Mouse (Mus musculus) MEL (cell line): ENCODE data around the gene Smtnl2. TPM values are rescaled to one million over a fixed set of nuclear protein-coding genes. Genes with fewer than 3 reads are reported as not detected.

ENCODE experiments used
- DNase-seq: peaks from one replicate; pipeline ENCODE4 v3.0.0; 2011; ENCODE audit warnings: low read depth, low spot score
- H3K27ac ChIP-seq: 2 replicates; pipeline ENCODE4 v1.5.1; 2012; ENCODE audit warnings: low read depth, mild to moderate bottlenecking, control low read depth, low read length, moderate library complexity; ENCODE audit not compliant: control insufficient read depth
- H3K27me3 ChIP-seq, 2 experiments: fragments of 150-350 bp in 1 of 2; sonication (generic) in 1 of 2; 2 replicates each; pipeline ENCODE4 v1.6.1; 2012; ENCODE audit warnings: low read length in 2 of 2, mild to moderate bottlenecking in 2 of 2, improper control_type of control experiment in 1 of 2, moderate library complexity in 1 of 2; ENCODE audit not compliant: insufficient read depth in 2 of 2, control insufficient read depth in 1 of 2
- H3K36me3 ChIP-seq, 2 experiments: 2 replicates each; pipeline ENCODE4 v1.6.1; 2012 to 2014; ENCODE audit warnings: low read length in 2 of 2, improper control_type of control experiment in 1 of 2, inconsistent platforms in 1 of 2, mild to moderate bottlenecking in 1 of 2; ENCODE audit not compliant: insufficient read depth in 2 of 2, control insufficient read depth in 1 of 2
- H3K4me1 ChIP-seq, 2 experiments: fragments of 150-350 bp in 1 of 2; sonication (generic) in 1 of 2; 2 replicates each; pipeline ENCODE4 v1.6.1; 2012; ENCODE audit warnings: low read length in 2 of 2, improper control_type of control experiment in 1 of 2, mild to moderate bottlenecking in 1 of 2; ENCODE audit not compliant: insufficient read depth in 2 of 2, control insufficient read depth in 1 of 2
- H3K4me3 ChIP-seq, 2 experiments: fragments of 150-350 bp in 1 of 2; sonication (generic) in 1 of 2; 2 replicates each; pipeline ENCODE4 v1.5.1; 2012; ENCODE audit warnings: low read depth in 2 of 2, low read length in 2 of 2, mild to moderate bottlenecking in 2 of 2, moderate library complexity in 2 of 2, control low read depth in 1 of 2, improper control_type of control experiment in 1 of 2; ENCODE audit not compliant: control insufficient read depth in 1 of 2, insufficient read depth in 1 of 2
- H3K79me2 ChIP-seq: 2 replicates; pipeline ENCODE4 v1.6.1; 2012; ENCODE audit warnings: mild to moderate bottlenecking, low read length, moderate library complexity; ENCODE audit not compliant: control insufficient read depth, poor library complexity, insufficient read depth
- H3K9ac ChIP-seq: 2 replicates; pipeline ENCODE4 v1.6.1; 2012; ENCODE audit warnings: low read depth, mild to moderate bottlenecking, control low read depth, low read length, moderate library complexity; ENCODE audit not compliant: control insufficient read depth, poor library complexity, severe bottlenecking
- H3K9me3 ChIP-seq: fragments of 150-350 bp; sonication (generic); replicated peaks from 2 replicates; pipeline ENCODE4 v1.6.1; 2012; ENCODE audit warnings: mild to moderate bottlenecking, low read length, improper control_type of control experiment, moderate library complexity; ENCODE audit not compliant: insufficient read depth
- BHLHE40 ChIP-seq: IDR thresholded peaks from 2 replicates; pipeline ENCODE4 v1.6.1; 2012; ENCODE audit warnings: low read depth, mild to moderate bottlenecking, inconsistent platforms, low read length, improper control_type of control experiment, borderline replicate concordance
- CHD2 ChIP-seq: IDR thresholded peaks from 2 replicates; pipeline ENCODE4 v1.6.1; 2011; ENCODE audit warnings: low read length, improper control_type of control experiment
- E2F4 ChIP-seq: IDR thresholded peaks from 2 replicates; pipeline ENCODE4 v1.6.1; 2011; ENCODE audit warnings: low read depth, low read length, improper control_type of control experiment, borderline replicate concordance
- JUND ChIP-seq: IDR thresholded peaks from 2 replicates; pipeline ENCODE4 v1.6.1; 2011; ENCODE audit warnings: low read depth, mild to moderate bottlenecking, improper control_type of control experiment, low read length
- KAT2A ChIP-seq: conservative IDR thresholded peaks from 2 replicates; pipeline ENCODE4 v1.6.1; 2012; ENCODE audit warnings: low read depth, low read length, improper control_type of control experiment, inconsistent platforms
- MAX ChIP-seq: IDR thresholded peaks from 2 replicates; pipeline ENCODE4 v1.6.1; 2011; ENCODE audit warnings: low read length, improper control_type of control experiment
- MAZ ChIP-seq: IDR thresholded peaks from 2 replicates; pipeline ENCODE4 v1.6.1; 2012; ENCODE audit warnings: low read depth, mild to moderate bottlenecking, inconsistent platforms, low read length, improper control_type of control experiment
- MXI1 ChIP-seq: IDR thresholded peaks from 2 replicates; pipeline ENCODE4 v1.6.1; 2011; ENCODE audit warnings: mild to moderate bottlenecking, low read depth, low read length, improper control_type of control experiment
- NRF1 ChIP-seq: IDR thresholded peaks from 2 replicates; pipeline ENCODE4 v1.6.1; 2014; ENCODE audit warnings: low read depth, mild to moderate bottlenecking, inconsistent platforms, low read length, improper control_type of control experiment, moderate library complexity; ENCODE audit not compliant: poor library complexity, insufficient read depth, severe bottlenecking
- TAL1 ChIP-seq: IDR thresholded peaks from 2 replicates; pipeline ENCODE4 v1.6.1; 2012; ENCODE audit warnings: mild to moderate bottlenecking, inconsistent platforms, low read length, moderate library complexity, mixed read lengths
- TBP ChIP-seq: IDR thresholded peaks from 2 replicates; pipeline ENCODE4 v1.8.0; 2011; ENCODE audit warnings: low read depth, low read length, improper control_type of control experiment
- UBTF ChIP-seq: IDR thresholded peaks from 2 replicates; pipeline ENCODE4 v1.6.1; 2012; ENCODE audit warnings: low read depth, mild to moderate bottlenecking, inconsistent platforms, low read length, improper control_type of control experiment, moderate library complexity, borderline replicate concordance; ENCODE audit not compliant: insufficient read depth
- USF1 ChIP-seq: IDR thresholded peaks from 2 replicates; pipeline ENCODE4 v1.6.1; 2014; ENCODE audit warnings: low read depth, mild to moderate bottlenecking, inconsistent platforms, low read length, improper control_type of control experiment, moderate library complexity
- polyA plus RNA-seq, 2 experiments: library from polyadenylated mRNA; stranded (reverse) in 1 of 2; unstranded in 1 of 2; fragments of >175 nt in 1 of 2; fragments of >200 nt in 1 of 2; gene quantifications; 2 replicates each; pipeline versions ENCODE4 v1.2.1 to v1.2.4; 2012; ENCODE audit warnings: low replicate concordance in 2 of 2, low read depth in 1 of 2; ENCODE audit not compliant: insufficient read length in 2 of 2, insufficient read depth in 1 of 2, missing spikeins in 1 of 2
- total RNA-seq: library from RNA; depleted of rRNA; stranded (reverse); fragments of 300-350 nt; gene quantifications from 2 replicates; pipeline ENCODE4 v1.2.3, GENCODE M21; 2012

The Smtnl2 gene
- total and polyA plus RNA-seq, 3 experiments, result 10.2 to 10.9 TPM; not detected in 1

DNA sequence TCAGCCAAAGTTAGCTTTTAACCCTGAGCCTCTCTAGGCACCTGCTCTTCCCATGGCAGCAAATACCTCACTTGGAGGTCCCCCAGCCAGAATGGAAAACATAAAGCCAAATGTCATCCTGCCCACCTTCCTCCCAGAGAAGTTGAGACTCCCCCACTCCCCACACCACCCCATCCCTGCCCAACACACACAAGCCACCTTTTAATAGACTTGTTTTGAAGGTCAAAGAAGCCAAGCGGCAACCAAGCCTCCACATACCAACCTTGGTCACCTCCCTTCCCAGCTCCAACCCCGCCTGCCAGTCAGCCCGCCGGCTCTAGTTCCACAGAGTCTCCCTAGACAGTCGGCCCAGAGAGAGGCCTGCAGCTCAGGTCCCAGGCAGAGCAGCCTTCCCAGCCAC lies 9.5 kb downstream of the Smtnl2 start:
- H3K36me3 ChIP-seq, result peaks cover 0 to 2% of the 10 kb centered on the region in 2 experiments; a peak in 1 of 4 replicates
- no peaks in the 10 kb centered on the region for H3K27me3 ChIP-seq
- H3K79me2 ChIP-seq, result no peaks in the 10 kb centered on the region
- DNase-seq, result no peak
- peaks cover 0 to 3% of the 10 kb centered on the region in 2 experiments; a peak in 2 of 4 replicates for H3K4me1 ChIP-seq
- no peak overlapping the region for H3K9ac ChIP-seq
- no peak for TF ChIP-seq UBTF
- no peak for TF ChIP-seq MXI1
- TF ChIP-seq E2F4, result no peak
- TF ChIP-seq JUND, result no peak
- TF ChIP-seq USF1, result no peak
- no peak for TF ChIP-seq KAT2A
- TF ChIP-seq NRF1, result no peak
- TF ChIP-seq TBP, result no peak
- no peak for TF ChIP-seq CHD2
- no peak for TF ChIP-seq BHLHE40
- TF ChIP-seq MAX, result no peak
- TF ChIP-seq MAZ, result no peak
- no peak overlapping the region for H3K4me3 ChIP-seq
- no peaks in the 10 kb centered on the region for H3K9me3 ChIP-seq
- no peak overlapping the region for H3K27ac ChIP-seq

DNA sequence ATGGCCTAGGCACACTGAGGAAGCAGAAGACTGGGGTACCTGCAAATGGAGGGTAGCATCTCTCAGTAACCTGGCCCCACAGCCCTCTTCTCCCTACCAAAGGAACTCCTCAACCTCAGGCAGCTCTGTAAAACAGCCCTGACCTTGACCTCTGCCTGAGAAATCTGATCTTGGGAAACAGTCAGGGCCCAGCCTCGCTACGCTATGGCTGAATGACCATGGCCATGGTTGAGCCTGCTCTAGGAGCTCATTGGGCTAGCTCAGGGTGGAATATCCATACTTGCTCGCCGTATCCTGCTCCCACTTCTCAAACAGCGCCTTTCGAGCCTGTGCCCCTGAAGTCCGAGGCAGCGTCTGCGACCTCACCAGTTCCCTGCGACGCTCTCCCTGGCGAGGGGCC lies 10.4 kb downstream of the Smtnl2 start:
- no peak overlapping the region for H3K4me3 ChIP-seq
- no peaks in the 10 kb centered on the region for H3K9me3 ChIP-seq
- H3K27ac ChIP-seq, result no peak overlapping the region
- no peak for DNase-seq
- no peaks in the 10 kb centered on the region for H3K36me3 ChIP-seq
- no peaks in the 10 kb centered on the region for H3K4me1 ChIP-seq
- no peaks in the 10 kb centered on the region for H3K27me3 ChIP-seq
- H3K79me2 ChIP-seq, result no peaks in the 10 kb centered on the region
- H3K9ac ChIP-seq, result no peak overlapping the region
- no peak for TF ChIP-seq JUND
- TF ChIP-seq, all 39 proteins: peak for 0

DNA sequence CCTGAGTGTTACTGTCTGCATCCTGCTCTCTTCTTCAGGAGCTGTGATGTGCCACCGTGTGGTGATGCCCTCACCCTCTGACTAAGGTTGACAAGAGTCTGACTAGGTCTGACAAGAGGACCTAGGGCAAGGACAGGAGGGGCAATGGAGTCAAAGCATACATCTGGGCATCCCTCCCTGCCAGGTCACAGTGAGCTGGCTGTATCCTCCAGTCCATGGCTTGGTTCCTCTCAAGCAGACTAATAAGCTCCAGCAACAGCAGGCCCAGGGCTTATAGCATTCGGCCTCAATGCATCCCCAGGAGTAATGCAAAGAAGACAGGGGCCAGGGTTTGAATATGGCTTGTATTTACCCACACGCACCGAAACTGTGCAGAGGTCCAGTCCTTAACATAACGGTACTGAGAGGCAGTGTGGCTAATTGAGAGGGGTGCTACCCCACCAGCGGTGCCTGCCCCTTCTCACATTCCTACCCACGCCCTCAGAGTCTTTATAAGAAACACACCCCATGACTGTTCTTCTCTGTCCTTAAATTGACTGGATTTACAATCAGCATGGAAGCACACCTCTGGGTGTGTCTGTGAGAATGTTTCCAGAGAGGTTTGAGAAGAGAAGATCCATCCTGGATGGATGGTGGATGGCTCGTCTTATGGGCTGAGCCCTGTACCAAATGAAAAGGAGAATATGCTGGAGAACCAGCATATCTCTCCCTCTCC lies 13.5 kb downstream of the Smtnl2 start:
- no peak overlapping the region for H3K4me3 ChIP-seq

More for the DNA sequence above, 13.5 kb downstream of the Smtnl2 start:
- Histone ChIP-seq H3K4me1 (peaks cover 11 to 23% of the 10 kb centered on the region in 2 experiments), H3K9me3 (no peaks in the 10 kb centered on the region), H3K9ac (no peak overlapping the region), H3K27me3 (no peaks in the 10 kb centered on the region), H3K79me2 (no peaks in the 10 kb centered on the region), H3K27ac (no peak overlapping the region), H3K36me3 (peaks cover 0 to 13% of the 10 kb centered on the region in 2 experiments; a peak in 2 of 4 replicates)
- TF ChIP-seq TAL1, result no peak
- DNase-seq, result no peak
